Mouse (Mus musculus): Measurements from ENCODE around the gene Ube2u. TPM values are rescaled to one million over a fixed set of nuclear protein-coding genes. Genes with fewer than 3 reads are reported as not detected.

Ube2u gene
- polyA plus RNA-seq, 1 experiment from 2014 or later, result 0.17 TPM

- Histone ChIP-seq H3K4me3 (replicated peaks) (no peak overlapping the region), H3K4me1 (no peaks in the 10 kb centered on the region), H3K9me3 (no peaks in the 10 kb centered on the region), H3K27ac (no peak overlapping the region), H3K9ac (no peak overlapping the region), H3K36me3 (no peaks in the 10 kb centered on the region), H3K4me2 (no peak overlapping the region), H3K27me3 (replicated peaks) (no peaks in the 10 kb centered on the region)
- ATAC-seq (ENCODE audit: insufficient read depth, low FRiP score, low read depth), result no peak
- WGBS, result 64% methylated on average over 2 of the region's 2 CpGs
Observed at GRCm38 (mm10) chr4:100503337-100503736, 24.7 kb downstream of the Ube2u start.

GRCm38 (mm10) chr4:100517646-100518045 lies 39.0 kb downstream of the Ube2u start:
- WGBS, result 73% methylated on average over 2 of the region's 2 CpGs
- H3K36me3 ChIP-seq, result no peaks in the 10 kb centered on the region
- no peak for ATAC-seq (ENCODE audit: insufficient read depth, low FRiP score, low read depth)
- no peak overlapping the region for H3K27ac ChIP-seq
- H3K9ac ChIP-seq, result no peak overlapping the region
- no peaks in the 10 kb centered on the region for H3K9me3 ChIP-seq
- no peak overlapping the region for H3K4me3 ChIP-seq (replicated peaks)
- H3K4me1 ChIP-seq, result no peaks in the 10 kb centered on the region
- no peak overlapping the region for H3K4me2 ChIP-seq
- no peaks in the 10 kb centered on the region for H3K27me3 ChIP-seq (replicated peaks)

GRCm38 (mm10) chr4:100522534-100522933 lies 43.9 kb downstream of the Ube2u start:
- Histone ChIP-seq H3K4me2 (no peak overlapping the region), H3K27ac (no peak overlapping the region), H3K9me3 (no peaks in the 10 kb centered on the region), H3K4me3 (replicated peaks) (no peak overlapping the region), H3K36me3 (no peaks in the 10 kb centered on the region), H3K9ac (no peak overlapping the region), H3K27me3 (replicated peaks) (no peaks in the 10 kb centered on the region), H3K4me1 (peaks cover 5% of the 10 kb centered on the region)
- 35% methylated on average over 6 of the region's 6 CpGs for WGBS
- ATAC-seq (ENCODE audit: insufficient read depth, low FRiP score, low read depth), result no peak

GRCm38 (mm10) chr4:100524741-100525140 lies 46.1 kb downstream of the Ube2u start:
- 63% methylated on average over 4 of the region's 4 CpGs for WGBS
- Histone ChIP-seq H3K27me3 (replicated peaks) (no peaks in the 10 kb centered on the region), H3K4me3 (replicated peaks) (no peak overlapping the region), H3K4me1 (peaks cover 9% of the 10 kb centered on the region), H3K9me3 (no peaks in the 10 kb centered on the region), H3K36me3 (no peaks in the 10 kb centered on the region), H3K27ac (no peak overlapping the region), H3K4me2 (no peak overlapping the region), H3K9ac (no peak overlapping the region)
- no peak for ATAC-seq (ENCODE audit: insufficient read depth, low FRiP score, low read depth)

- WGBS, result 38% methylated on average over 6 of the region's 6 CpGs
- no peak for ATAC-seq (ENCODE audit: insufficient read depth, low FRiP score, low read depth)
- Histone ChIP-seq H3K4me2 (no peak overlapping the region), H3K27ac (no peak overlapping the region), H3K4me3 (replicated peaks) (no peak overlapping the region), H3K27me3 (replicated peaks) (no peaks in the 10 kb centered on the region), H3K9me3 (no peaks in the 10 kb centered on the region), H3K4me1 (peaks cover 9% of the 10 kb centered on the region), H3K9ac (no peak overlapping the region), H3K36me3 (no peaks in the 10 kb centered on the region)
Observed at GRCm38 (mm10) chr4:100526296-100526695, 47.6 kb downstream of the Ube2u start.

- H3K9ac ChIP-seq, result no peak overlapping the region
- peaks cover 9% of the 10 kb centered on the region for H3K4me1 ChIP-seq
- no peak overlapping the region for H3K27ac ChIP-seq
- peak overlapping the region; percentile 34 for H3K4me3 ChIP-seq (replicated peaks)
- WGBS, result 13% methylated on average over 3 of the region's 3 CpGs
- no peaks in the 10 kb centered on the region for H3K36me3 ChIP-seq
- H3K27me3 ChIP-seq (replicated peaks), result no peaks in the 10 kb centered on the region
- ATAC-seq (ENCODE audit: insufficient read depth, low FRiP score, low read depth), result no peak
- peak overlapping the region; percentile 64 for H3K4me2 ChIP-seq
- H3K9me3 ChIP-seq, result no peaks in the 10 kb centered on the region
Observed at GRCm38 (mm10) chr4:100527086-100527485, 48.4 kb downstream of the Ube2u start.

- Histone ChIP-seq H3K27me3 (replicated peaks) (no peaks in the 10 kb centered on the region), H3K4me2 (peak overlapping the region; percentile 64), H3K4me3 (replicated peaks) (peak overlapping the region; percentile 34), H3K36me3 (no peaks in the 10 kb centered on the region), H3K9ac (no peak overlapping the region), H3K27ac (no peak overlapping the region), H3K4me1 (peaks cover 9% of the 10 kb centered on the region), H3K9me3 (no peaks in the 10 kb centered on the region)
- 10% methylated on average over 15 of the region's 15 CpGs for WGBS
- ATAC-seq (ENCODE audit: insufficient read depth, low FRiP score, low read depth), result peak; percentile 72; the same call in 1 of the 2 replicates
Observed at GRCm38 (mm10) chr4:100527554-100528001, 48.9 kb downstream of the Ube2u start.

GRCm38 (mm10) chr4:100533607-100534006 lies 55.0 kb downstream of the Ube2u start:
- Histone ChIP-seq H3K4me3 (replicated peaks) (no peak overlapping the region), H3K4me1 (no peaks in the 10 kb centered on the region), H3K27ac (no peak overlapping the region), H3K27me3 (replicated peaks) (no peaks in the 10 kb centered on the region), H3K9ac (no peak overlapping the region), H3K36me3 (no peaks in the 10 kb centered on the region), H3K4me2 (no peak overlapping the region), H3K9me3 (no peaks in the 10 kb centered on the region)
- 66% methylated on average over 6 of the region's 6 CpGs for WGBS
- no peak for ATAC-seq (ENCODE audit: insufficient read depth, low FRiP score, low read depth)

GRCm38 (mm10) chr4:100534946-100535345 lies 56.3 kb downstream of the Ube2u start:
- Histone ChIP-seq H3K27me3 (replicated peaks) (no peaks in the 10 kb centered on the region), H3K4me1 (no peaks in the 10 kb centered on the region), H3K9me3 (no peaks in the 10 kb centered on the region), H3K4me2 (no peak overlapping the region), H3K4me3 (replicated peaks) (no peak overlapping the region), H3K36me3 (no peaks in the 10 kb centered on the region), H3K9ac (no peak overlapping the region), H3K27ac (no peak overlapping the region)
- ATAC-seq (ENCODE audit: insufficient read depth, low FRiP score, low read depth), result no peak
- WGBS, result 71% methylated on average over 3 of the region's 3 CpGs

GRCm38 (mm10) chr4:100537898-100538297 lies 59.2 kb downstream of the Ube2u start:
- no peak for ATAC-seq (ENCODE audit: insufficient read depth, low FRiP score, low read depth)
- Histone ChIP-seq H3K4me1 (no peaks in the 10 kb centered on the region), H3K9me3 (no peaks in the 10 kb centered on the region), H3K4me3 (replicated peaks) (no peak overlapping the region), H3K27me3 (replicated peaks) (no peaks in the 10 kb centered on the region), H3K4me2 (no peak overlapping the region), H3K36me3 (no peaks in the 10 kb centered on the region), H3K27ac (no peak overlapping the region), H3K9ac (no peak overlapping the region)
- WGBS, result 1% methylated on average over 3 of the region's 3 CpGs

GRCm38 (mm10) chr4:100539483-100539882 lies 60.8 kb downstream of the Ube2u start:
- 46% methylated on average over 3 of the region's 3 CpGs for WGBS
- Histone ChIP-seq H3K27me3 (replicated peaks) (no peaks in the 10 kb centered on the region), H3K27ac (peak overlapping the region; percentile 57), H3K9me3 (no peaks in the 10 kb centered on the region), H3K4me1 (no peaks in the 10 kb centered on the region), H3K9ac (no peak overlapping the region), H3K4me3 (replicated peaks) (no peak overlapping the region), H3K4me2 (no peak overlapping the region), H3K36me3 (no peaks in the 10 kb centered on the region)
- ATAC-seq (ENCODE audit: insufficient read depth, low FRiP score, low read depth), result peak; percentile 79; the same call in 1 of the 2 replicates

GRCm38 (mm10) chr4:100547905-100548304 lies 69.3 kb downstream of the Ube2u start:
- peak; percentile 35; the same call in 1 of the 2 replicates for ATAC-seq (ENCODE audit: insufficient read depth, low FRiP score, low read depth)
- H3K4me2 ChIP-seq, result no peak overlapping the region
- no peak overlapping the region for H3K4me3 ChIP-seq (replicated peaks)
- WGBS, result 47% methylated on average over 4 of the region's 4 CpGs
- H3K9me3 ChIP-seq, result no peaks in the 10 kb centered on the region
- H3K36me3 ChIP-seq, result no peaks in the 10 kb centered on the region
- H3K27ac ChIP-seq, result no peak overlapping the region
- H3K4me1 ChIP-seq, result no peaks in the 10 kb centered on the region
- H3K9ac ChIP-seq, result no peak overlapping the region
- no peaks in the 10 kb centered on the region for H3K27me3 ChIP-seq (replicated peaks)

- Histone ChIP-seq H3K9me3 (no peaks in the 10 kb centered on the region), H3K27ac (no peak overlapping the region), H3K4me2 (no peak overlapping the region), H3K4me1 (no peaks in the 10 kb centered on the region), H3K4me3 (replicated peaks) (no peak overlapping the region), H3K9ac (no peak overlapping the region), H3K27me3 (replicated peaks) (no peaks in the 10 kb centered on the region), H3K36me3 (no peaks in the 10 kb centered on the region)
- 69% methylated on average over 2 of the region's 2 CpGs for WGBS
- no peak for ATAC-seq (ENCODE audit: insufficient read depth, low FRiP score, low read depth)
Observed at GRCm38 (mm10) chr4:100553296-100553695, 74.6 kb downstream of the Ube2u start.
